Mouse (Mus musculus) layer of hippocampus, adult 2 months (tissue): Measurements from ENCODE around the gene Fut2. TPM values are rescaled to one million over a fixed set of nuclear protein-coding genes. Genes with fewer than 3 reads are reported as not detected.
"Not testable (repeated sequence)": the region's sequence is repeated elsewhere in the genome, so short reads cannot be mapped to it uniquely, and the experiment has no call there.

Source experiments
- DNase-seq, 2 experiments: peaks; one replicate each; pipeline ENCODE4 v3.0.0; 2022; ENCODE audit warnings: low spot score in 2 of 2
- H3K27ac ChIP-seq: fragments of 200-600 bp; 2 replicates; pipeline ENCODE4 v1.8.1; 2022
- H3K4me3 ChIP-seq: fragments of 200-600 bp; 2 replicates; pipeline ENCODE4 v1.8.1; 2022; ENCODE audit warnings: mild to moderate bottlenecking
- CTCF ChIP-seq: fragments of 200-600 bp; conservative IDR thresholded peaks from 2 replicates; pipeline ENCODE4 v1.8.1; 2022; ENCODE audit warnings: antibody characterized with exemption, mild to moderate bottlenecking, moderate library complexity
- total RNA-seq, 2 experiments: library from RNA; stranded (reverse); gene quantifications; 2 replicates each; pipeline ENCODE4 v1.2.3; 2021

Fut2 gene
- total RNA-seq, 2 experiments from 2014 or later = 0.13 to 0.25 TPM

GRCm38 (mm10) chr7:45679966-45680621, 13.9 kb upstream of the Fut2 start:
- no peak for TF ChIP-seq CTCF
- no peak overlapping the region for H3K4me3 ChIP-seq
- no peak for DNase-seq
- peak overlapping the region; percentile 73 for H3K27ac ChIP-seq

- DNase-seq = no peak
- no peak for TF ChIP-seq CTCF
- Histone ChIP-seq H3K27ac (no peak overlapping the region), H3K4me3 (no peak overlapping the region)
Measured at GRCm38 (mm10) chr7:45678513-45678912, 12.3 kb upstream of the Fut2 start.

- Histone ChIP-seq H3K4me3 (no peak overlapping the region), H3K27ac (no peak overlapping the region)
- DNase-seq = no peak
- TF ChIP-seq CTCF = no peak
Measured at GRCm38 (mm10) chr7:45677627-45678295, 11.6 kb upstream of the Fut2 start.

GRCm38 (mm10) chr7:45668921-45669320, 2.7 kb upstream of the Fut2 start:
- no peak for DNase-seq
- Histone ChIP-seq H3K4me3 (no peak overlapping the region), H3K27ac (no peak overlapping the region)
- peak; percentile 54 for TF ChIP-seq CTCF

GRCm38 (mm10) chr7:45667761-45668160, 1.6 kb upstream of the Fut2 start:
- no peak for TF ChIP-seq CTCF
- Histone ChIP-seq H3K4me3 (no peak overlapping the region), H3K27ac (peak overlapping the region; percentile 61; the same call in 1 of the 2 replicates)
- peak in 1 of 2 experiments; percentile 61 for DNase-seq

GRCm38 (mm10) chr7:45665303-45666138, 673 bp downstream of the Fut2 start:
- no peak for TF ChIP-seq CTCF
- Histone ChIP-seq H3K4me3 (no peak overlapping the region), H3K27ac (no peak overlapping the region)
- no peak for DNase-seq

- DNase-seq, H3K27ac ChIP-seq, H3K4me3 ChIP-seq: not testable (repeated sequence)
Measured at GRCm38 (mm10) chr7:45661702-45662101, 4.5 kb downstream of the Fut2 start.

- Histone ChIP-seq H3K4me3 (no peak overlapping the region), H3K27ac (no peak overlapping the region)
- no peak for DNase-seq
- no peak for TF ChIP-seq CTCF
Measured at GRCm38 (mm10) chr7:45660746-45661478, 5.3 kb downstream of the Fut2 start.

- TF ChIP-seq CTCF = no peak
- no peak overlapping the region for H3K27ac ChIP-seq
- no peak for DNase-seq
- no peak overlapping the region for H3K4me3 ChIP-seq
Measured at GRCm38 (mm10) chr7:45654424-45655047, 11.7 kb downstream of the Fut2 start.

- not testable (repeated sequence) for H3K27ac ChIP-seq, H3K4me3 ChIP-seq, DNase-seq
Measured at GRCm38 (mm10) chr7:45650484-45650883, 15.7 kb downstream of the Fut2 start.

- no peak for DNase-seq
- TF ChIP-seq CTCF = no peak
- no peak overlapping the region for H3K27ac ChIP-seq
- H3K4me3 ChIP-seq = no peak overlapping the region
Measured at GRCm38 (mm10) chr7:45649351-45649750, 16.8 kb downstream of the Fut2 start.

GRCm38 (mm10) chr7:45646671-45647070, 19.5 kb downstream of the Fut2 start:
- no peak overlapping the region for H3K27ac ChIP-seq
- H3K4me3 ChIP-seq = no peak overlapping the region
- no peak for DNase-seq
- TF ChIP-seq CTCF = no peak
